Mouse (Mus musculus): Measurements from ENCODE around the gene Bcap31. TPM values are rescaled to one million over a fixed set of nuclear protein-coding genes. Genes with fewer than 3 reads are reported as not detected.
"Not testable (repeated sequence)": the region's sequence is repeated elsewhere in the genome, so short reads cannot be mapped to it uniquely, and the experiment has no call there.

Gene Bcap31
- 296 and 302 TPM in 2 replicates for polyA plus RNA-seq (2015; fragmentation: Nextera tagmentation; extraction: Ambion mirVana)

DNA sequence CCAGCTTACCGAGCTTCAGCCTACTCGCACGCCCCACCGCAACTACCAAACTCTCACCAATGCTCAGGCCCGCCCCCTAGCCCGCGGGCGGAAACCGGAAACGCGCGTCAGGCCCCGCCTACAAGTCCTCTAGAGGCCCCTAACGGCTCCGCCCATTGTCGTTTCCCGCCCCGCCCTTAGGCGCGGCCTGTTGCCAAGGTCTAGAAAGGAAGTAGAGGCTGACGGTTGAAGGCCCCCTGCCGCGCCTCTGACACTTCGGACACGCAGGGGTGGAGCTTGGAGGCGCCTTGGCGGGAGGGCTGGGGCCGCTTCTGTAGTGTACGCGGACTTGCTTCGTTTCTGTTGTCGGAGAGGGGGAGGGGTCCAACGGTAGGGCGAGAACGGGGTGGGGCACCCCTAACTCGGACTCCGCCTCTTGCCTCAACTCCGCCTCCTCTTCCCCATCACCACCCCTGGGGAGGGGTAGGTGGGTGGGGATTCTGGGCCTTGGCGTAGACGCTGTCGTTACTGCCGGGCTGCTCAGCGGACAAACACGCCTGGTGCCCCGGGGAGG lies at the start of gene Bcap31, which contains the start of gene Abcd1:
TSS of gene Bcap31 (minus strand) at position 67 of the 553 bp plus-strand sequence.
TSS of gene Abcd1 (plus strand) at position 489 of the 553 bp plus-strand sequence.
- Histone ChIP-seq H3K27ac (peak within 1 kb of the TSS; percentile 82), H3K4me3 (replicated peaks) (peak within 1 kb of the TSS; percentile 53), H3K9me3 (no peaks in the 10 kb centered on the region), H3K4me1 (replicated peaks) (peaks cover 7% of the 10 kb centered on the region), H3K4me2 (replicated peaks) (peak within 1 kb of the TSS; percentile 69), H3K36me3 (no peaks in the 10 kb centered on the region), H3K27me3 (replicated peaks) (no peaks in the 10 kb centered on the region), H3K9ac (peak within 1 kb of the TSS; percentile 58)
- 13% methylated on average over 43 of the region's 45 CpGs for WGBS
- peak; percentile 95 for ATAC-seq

DNA sequence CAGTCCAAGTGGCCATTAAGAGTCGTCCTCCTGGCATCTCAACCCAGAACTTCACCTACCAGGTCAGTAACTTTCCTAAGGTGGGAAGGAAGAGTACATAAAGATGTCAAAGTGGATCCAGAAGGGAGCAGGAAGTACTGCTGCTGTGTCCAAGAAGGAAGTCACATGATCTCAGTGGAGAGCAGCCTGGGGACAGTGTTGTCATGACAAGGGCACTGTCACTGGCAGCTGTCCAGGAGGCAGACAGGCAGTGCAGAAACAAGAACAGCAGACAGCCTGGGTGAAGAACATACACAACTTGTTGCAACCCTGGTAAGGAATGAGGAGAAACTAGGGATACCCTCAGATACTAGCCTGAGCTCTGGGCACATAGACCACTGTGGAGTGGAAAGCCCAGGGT lies 49.3 kb upstream of the Bcap31 start:
- Histone ChIP-seq H3K27me3 (replicated peaks) (no peaks in the 10 kb centered on the region), H3K9me3 (no peaks in the 10 kb centered on the region), H3K4me2 (replicated peaks) (no peak overlapping the region), H3K27ac (no peak overlapping the region), H3K36me3 (no peaks in the 10 kb centered on the region), H3K9ac (no peak overlapping the region), H3K4me3 (replicated peaks) (no peak overlapping the region), H3K4me1 (replicated peaks) (no peaks in the 10 kb centered on the region)
- no peak for ATAC-seq
- 73% methylated on average over 1 of the region's 1 CpGs for WGBS

DNA sequence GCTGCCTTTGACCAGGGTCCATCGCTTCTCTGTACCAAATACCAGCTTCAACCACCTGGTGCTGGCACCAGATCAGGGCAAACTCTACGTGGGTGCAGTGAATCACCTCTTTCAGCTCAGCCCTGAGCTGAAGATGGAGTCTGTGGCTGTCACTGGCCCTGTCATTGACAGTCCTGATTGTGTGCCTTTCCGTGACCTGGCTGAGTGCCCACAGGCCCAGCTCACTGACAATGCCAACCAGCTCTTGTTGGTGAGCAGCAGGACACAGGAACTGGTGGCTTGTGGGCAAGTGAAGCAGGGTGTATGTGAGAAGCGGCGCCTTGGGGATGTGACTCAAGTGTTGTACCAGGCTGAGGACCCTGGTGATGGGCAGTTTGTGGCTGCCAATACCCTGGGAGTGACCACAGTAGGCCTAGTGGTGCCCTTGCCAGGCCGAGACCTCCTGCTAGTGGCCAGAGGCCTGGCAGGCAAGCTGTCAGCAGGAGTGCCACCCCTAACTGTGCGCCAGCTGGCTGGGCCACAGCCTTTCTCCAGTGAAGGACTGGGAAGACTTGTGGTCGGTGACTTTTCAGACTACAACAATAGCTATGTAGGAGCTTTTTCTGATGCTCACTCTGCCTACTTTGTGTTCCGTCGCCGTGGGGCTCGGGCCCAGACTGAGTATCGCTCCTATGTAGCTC lies 42.8 kb upstream of the Bcap31 start:
- H3K27me3 ChIP-seq (replicated peaks): peaks cover 6% of the 10 kb centered on the region
- no peak overlapping the region for H3K27ac ChIP-seq
- no peak overlapping the region for H3K9ac ChIP-seq
- no peaks in the 10 kb centered on the region for H3K4me1 ChIP-seq (replicated peaks)
- WGBS: 88% methylated on average over 13 of the region's 13 CpGs
- no peak overlapping the region for H3K4me3 ChIP-seq (replicated peaks)
- no peak overlapping the region for H3K4me2 ChIP-seq (replicated peaks)
- H3K9me3 ChIP-seq: no peaks in the 10 kb centered on the region
- H3K36me3 ChIP-seq: no peaks in the 10 kb centered on the region
- ATAC-seq: no peak

DNA sequence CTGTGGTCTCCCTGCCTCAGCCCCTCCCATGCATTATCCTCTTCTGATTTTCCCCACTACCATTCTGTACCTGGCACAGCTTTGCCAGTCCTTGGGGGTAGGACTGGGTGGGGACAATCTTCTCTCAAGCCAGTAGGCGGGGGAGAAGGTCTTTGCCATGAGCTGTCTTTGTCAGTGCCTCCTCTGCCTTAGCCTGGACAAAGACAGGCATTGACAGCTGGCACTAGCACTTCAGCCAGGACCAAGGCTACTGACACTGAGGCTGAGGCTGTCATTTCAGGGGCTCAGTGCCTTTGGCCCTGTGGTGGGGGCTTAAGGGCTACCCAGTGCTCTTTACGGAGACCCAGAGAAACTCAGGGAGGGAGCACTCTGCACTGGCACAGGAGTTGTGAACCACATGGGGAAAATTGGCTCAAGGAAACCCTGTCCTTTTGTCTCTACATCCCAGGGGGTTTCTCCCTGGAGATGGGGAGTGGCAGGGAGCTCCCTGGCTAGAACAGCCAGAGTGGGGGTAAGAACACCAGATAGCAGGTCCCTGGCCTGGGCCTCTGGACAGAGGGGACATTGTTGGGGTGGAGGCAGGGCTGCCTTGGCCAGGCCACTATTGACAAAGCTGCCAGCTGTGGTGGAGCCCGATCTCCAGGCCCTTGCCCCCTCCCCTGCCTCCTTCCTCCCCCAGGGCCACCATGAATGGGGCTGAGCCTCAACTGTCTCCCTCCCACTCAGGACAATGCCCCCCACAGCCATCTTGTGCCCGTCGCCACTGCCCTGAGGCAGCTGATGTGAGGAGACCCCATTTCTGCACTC lies 40.6 kb upstream of the Bcap31 start, which contains the start of gene Plxnb3:
TSS of gene Plxnb3 (plus strand) at position 757 of the 807 bp plus-strand sequence.
- H3K36me3 ChIP-seq: no peaks in the 10 kb centered on the region
- no peaks in the 10 kb centered on the region for H3K9me3 ChIP-seq
- no peak within 1 kb of the TSS for H3K4me2 ChIP-seq (replicated peaks)
- no peak within 1 kb of the TSS for H3K9ac ChIP-seq
- no peaks in the 10 kb centered on the region for H3K4me1 ChIP-seq (replicated peaks)
- ATAC-seq: no peak
- H3K27ac ChIP-seq: no peak within 1 kb of the TSS
- no peak within 1 kb of the TSS for H3K4me3 ChIP-seq (replicated peaks)
- 65% methylated on average over 5 of the region's 5 CpGs for WGBS
- H3K27me3 ChIP-seq (replicated peaks): peaks cover 6% of the 10 kb centered on the region

DNA sequence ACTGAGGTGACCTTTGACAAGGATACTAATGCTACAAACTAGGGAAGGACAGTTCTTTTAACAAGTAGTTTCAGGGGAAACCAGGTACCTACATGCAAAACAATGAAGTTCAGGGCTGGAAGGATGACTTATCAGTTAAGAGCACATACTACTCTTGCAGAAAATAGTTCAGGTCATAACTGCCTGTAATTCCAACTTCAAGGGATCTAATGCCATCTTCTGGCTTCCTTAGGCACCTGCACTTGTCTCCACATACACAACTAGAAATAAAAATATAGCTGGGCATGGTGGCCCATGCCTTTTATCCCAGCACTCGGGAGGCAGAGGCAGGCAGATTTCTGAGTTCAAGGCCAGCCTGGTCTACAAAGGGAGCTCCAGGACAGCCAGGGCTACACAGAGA lies 33.0 kb upstream of the Bcap31 start:
- WGBS: 97% methylated on average over 1 of the region's 1 CpGs
- H3K9ac ChIP-seq: no peak overlapping the region
- no peaks in the 10 kb centered on the region for H3K27me3 ChIP-seq (replicated peaks)
- ATAC-seq: no peak
- no peaks in the 10 kb centered on the region for H3K9me3 ChIP-seq
- H3K4me1 ChIP-seq (replicated peaks): no peaks in the 10 kb centered on the region
- no peak overlapping the region for H3K4me2 ChIP-seq (replicated peaks)
- no peak overlapping the region for H3K4me3 ChIP-seq (replicated peaks)
- H3K27ac ChIP-seq: no peak overlapping the region
- no peaks in the 10 kb centered on the region for H3K36me3 ChIP-seq

DNA sequence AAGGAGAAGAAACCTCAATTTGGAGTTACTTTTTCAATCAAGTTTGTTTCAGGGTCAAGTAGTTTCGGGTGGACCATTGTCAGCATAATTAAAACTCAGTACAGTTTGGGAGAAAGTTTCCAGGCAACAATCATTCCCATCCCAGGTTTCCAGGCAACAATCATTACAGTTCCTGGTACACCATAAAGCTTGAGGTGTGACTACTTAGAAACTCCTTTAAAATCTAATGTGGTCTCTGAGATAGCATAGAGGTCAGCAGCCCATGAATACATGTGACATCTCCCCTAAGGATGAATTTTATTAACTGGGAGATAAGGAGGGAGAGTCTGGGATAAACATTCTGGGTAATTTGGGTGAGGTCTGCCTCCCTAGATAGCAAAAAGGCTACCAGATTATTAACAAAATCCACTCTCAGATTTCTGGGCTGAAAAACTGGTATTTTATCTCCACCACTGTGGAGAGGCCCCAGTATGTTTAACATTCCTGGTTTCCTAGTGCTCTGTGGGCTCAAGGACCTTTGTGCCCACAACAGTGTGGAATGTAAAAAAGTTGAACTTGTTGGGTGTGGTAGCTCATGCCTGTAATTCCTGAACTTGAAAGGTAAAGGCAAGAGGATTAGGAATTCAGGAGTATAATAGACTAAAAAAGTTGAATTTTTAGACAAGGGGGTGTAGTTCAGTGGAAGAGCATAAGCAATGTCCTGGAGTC lies 29.0 kb upstream of the Bcap31 start:
- no peaks in the 10 kb centered on the region for H3K27me3 ChIP-seq (replicated peaks)
- H3K36me3 ChIP-seq: no peaks in the 10 kb centered on the region
- no peak overlapping the region for H3K4me3 ChIP-seq (replicated peaks)
- 74% methylated on average over 1 of the region's 1 CpGs for WGBS
- peak; percentile 61 for ATAC-seq
- no peaks in the 10 kb centered on the region for H3K9me3 ChIP-seq
- no peak overlapping the region for H3K27ac ChIP-seq
- no peaks in the 10 kb centered on the region for H3K4me1 ChIP-seq (replicated peaks)
- no peak overlapping the region for H3K9ac ChIP-seq
- H3K4me2 ChIP-seq (replicated peaks): no peak overlapping the region

DNA sequence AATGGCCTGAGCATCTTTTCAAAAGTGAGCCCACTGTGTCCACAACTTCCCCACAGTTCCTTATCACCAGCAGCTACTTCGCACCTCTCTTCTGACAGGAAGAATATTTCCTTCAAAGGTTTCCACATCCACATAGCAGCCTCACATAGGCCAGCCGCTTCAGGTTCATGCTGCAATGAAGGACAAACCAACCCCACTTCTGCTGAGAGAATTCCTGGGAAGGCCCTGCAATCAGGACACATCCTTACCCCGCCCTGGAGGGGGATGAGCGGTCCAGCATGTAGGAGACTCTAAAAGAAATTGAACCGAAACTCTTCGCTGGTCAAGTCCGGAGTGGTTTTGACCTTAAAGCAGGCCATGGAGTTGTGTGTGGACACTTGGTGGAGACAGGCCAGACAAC lies 23.9 kb upstream of the Bcap31 start:
- not testable (repeated sequence) for H3K4me2 ChIP-seq (replicated peaks); ATAC-seq; H3K36me3 ChIP-seq; H3K9me3 ChIP-seq; H3K9ac ChIP-seq; H3K4me3 ChIP-seq (replicated peaks); H3K27me3 ChIP-seq (replicated peaks); H3K27ac ChIP-seq; H3K4me1 ChIP-seq (replicated peaks)
- WGBS: 94% methylated on average over 7 of the region's 7 CpGs

DNA sequence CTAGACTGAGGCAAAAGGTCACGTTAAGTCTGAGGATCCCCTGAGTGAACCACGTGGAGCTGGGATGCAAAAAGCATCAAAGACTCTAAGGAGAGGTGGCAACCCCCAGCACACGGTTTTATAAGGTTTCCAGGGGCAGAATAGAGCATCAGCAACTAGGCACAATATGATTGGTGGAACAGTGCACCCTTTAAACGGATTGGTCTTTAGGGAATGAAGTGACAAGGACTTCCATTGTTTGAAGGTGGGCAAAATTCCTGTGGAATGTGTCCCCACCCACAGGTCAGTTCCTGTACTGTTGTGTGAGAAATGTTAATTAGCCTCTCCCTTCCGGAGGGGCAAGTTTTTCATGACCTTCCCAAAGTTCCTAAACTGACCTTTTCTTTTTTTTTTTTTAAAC lies 23.2 kb upstream of the Bcap31 start:
- no peaks in the 10 kb centered on the region for H3K4me1 ChIP-seq (replicated peaks)
- H3K36me3 ChIP-seq: no peaks in the 10 kb centered on the region
- no peak overlapping the region for H3K4me3 ChIP-seq (replicated peaks)
- H3K9ac ChIP-seq: no peak overlapping the region
- 69% methylated on average over 5 of the region's 5 CpGs for WGBS
- H3K4me2 ChIP-seq (replicated peaks): no peak overlapping the region
- no peaks in the 10 kb centered on the region for H3K9me3 ChIP-seq
- H3K27ac ChIP-seq: no peak overlapping the region
- no peaks in the 10 kb centered on the region for H3K27me3 ChIP-seq (replicated peaks)
- ATAC-seq: no peak

DNA sequence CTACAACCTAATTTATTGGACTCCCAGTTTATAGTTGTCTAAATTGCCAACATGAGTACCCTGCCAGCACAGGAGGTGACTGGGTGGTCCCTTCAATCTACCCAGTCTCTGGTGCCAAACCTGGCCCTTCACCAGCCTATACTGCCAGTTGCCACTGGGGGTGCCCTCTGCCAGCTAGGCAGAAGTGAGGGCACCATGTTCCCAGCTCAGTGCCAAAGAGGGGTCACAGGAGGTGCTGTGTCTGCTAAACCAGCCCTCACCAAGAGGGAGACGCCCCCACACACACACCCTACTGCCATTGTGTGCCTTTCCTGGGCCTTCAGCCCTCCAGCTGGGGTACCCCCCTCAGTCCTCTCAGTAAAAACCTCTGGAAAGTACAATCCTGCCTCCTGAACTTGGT lies 22.2 kb upstream of the Bcap31 start:
- 53% methylated on average over 1 of the region's 1 CpGs for WGBS
- no peaks in the 10 kb centered on the region for H3K9me3 ChIP-seq

DNA sequence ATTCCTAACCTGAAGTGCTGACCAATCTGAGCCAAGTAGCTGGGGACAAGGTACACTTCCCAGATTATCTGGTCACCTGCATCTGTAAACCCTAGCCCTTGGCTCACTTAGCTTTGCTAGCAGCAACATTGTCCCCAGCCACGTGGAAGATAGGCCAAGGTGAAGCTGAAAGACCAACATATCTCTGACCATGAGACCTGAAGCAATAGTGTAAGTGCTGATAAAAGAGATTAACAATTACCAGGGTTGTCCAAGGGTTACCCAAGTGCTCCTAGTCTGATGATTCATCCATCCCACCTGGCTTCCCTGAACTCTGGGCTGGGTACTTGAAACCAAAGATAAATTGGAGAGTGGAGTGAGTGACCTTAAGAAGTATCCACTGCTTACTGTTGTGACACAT lies 14.9 kb upstream of the Bcap31 start:
- peak; percentile 89 for ATAC-seq
- Histone ChIP-seq H3K4me1 (replicated peaks) (no peaks in the 10 kb centered on the region), H3K4me2 (replicated peaks) (no peak overlapping the region), H3K4me3 (replicated peaks) (no peak overlapping the region), H3K36me3 (no peaks in the 10 kb centered on the region), H3K27ac (no peak overlapping the region), H3K9ac (no peak overlapping the region), H3K9me3 (no peaks in the 10 kb centered on the region), H3K27me3 (replicated peaks) (no peaks in the 10 kb centered on the region)
- WGBS: 32% methylated on average over 1 of the region's 1 CpGs

More for the DNA sequence above, 22.2 kb upstream of the Bcap31 start:
- Histone ChIP-seq H3K4me1 (replicated peaks) (no peaks in the 10 kb centered on the region), H3K36me3 (no peaks in the 10 kb centered on the region), H3K4me2 (replicated peaks) (no peak overlapping the region), H3K27ac (no peak overlapping the region), H3K9ac (no peak overlapping the region), H3K27me3 (replicated peaks) (no peaks in the 10 kb centered on the region), H3K4me3 (replicated peaks) (no peak overlapping the region)
- ATAC-seq: no peak

DNA sequence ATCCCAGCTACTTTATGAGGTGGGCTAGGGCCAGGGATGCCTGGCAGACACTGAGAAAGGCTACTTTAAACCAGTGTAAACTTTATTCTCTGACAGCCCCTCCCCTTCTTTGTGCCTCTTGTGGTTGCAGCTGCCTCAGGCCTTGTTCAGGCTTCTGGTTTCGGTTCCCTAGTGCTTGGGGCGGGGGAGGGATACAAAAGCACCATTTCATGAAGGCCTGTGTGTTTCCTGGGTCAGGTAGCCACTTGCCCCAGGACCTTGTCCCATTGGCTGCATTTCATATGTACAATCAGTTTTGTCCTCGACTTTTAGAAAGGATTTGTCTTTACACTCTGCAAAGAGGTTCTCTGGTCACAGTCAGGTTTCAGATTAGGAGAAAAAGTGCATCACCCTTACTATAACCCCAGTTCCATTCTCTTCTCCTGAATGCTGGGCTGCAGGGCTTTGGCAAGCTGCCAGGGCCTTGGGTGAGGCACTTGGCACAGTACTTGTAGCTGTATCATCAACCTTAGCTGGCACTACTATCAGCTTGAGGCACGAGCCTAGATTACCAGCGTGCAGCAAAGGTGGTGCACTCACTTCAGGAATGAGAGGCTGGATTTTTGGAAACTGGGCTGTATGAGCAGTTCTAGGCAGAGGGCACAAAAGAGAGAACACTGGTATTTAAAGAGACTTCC lies 2.8 kb upstream of the Bcap31 start:
- no peaks in the 10 kb centered on the region for H3K9me3 ChIP-seq
- H3K27ac ChIP-seq: no peak overlapping the region; the same call in 1 of the 2 replicates
- no peak overlapping the region for H3K9ac ChIP-seq
- no peaks in the 10 kb centered on the region for H3K27me3 ChIP-seq (replicated peaks)
- ATAC-seq: no peak
- peaks cover 7% of the 10 kb centered on the region for H3K4me1 ChIP-seq (replicated peaks)
- H3K36me3 ChIP-seq: no peaks in the 10 kb centered on the region
- WGBS: 40% methylated on average over 5 of the region's 5 CpGs
- H3K4me3 ChIP-seq (replicated peaks): no peak overlapping the region
- peak overlapping the region; percentile 69 for H3K4me2 ChIP-seq (replicated peaks)
